Mouse (Mus musculus) MEL (cell line): Measurements from ENCODE around the gene Gale. TPM values are rescaled to one million over a fixed set of nuclear protein-coding genes. Genes with fewer than 3 reads are reported as not detected.

Source experiments
- DNase-seq: peaks from one replicate; pipeline ENCODE4 v3.0.0; 2011; ENCODE audit warnings: low read depth, low spot score
- H3K27ac ChIP-seq: 2 replicates; pipeline ENCODE4 v1.5.1; 2012; ENCODE audit warnings: low read depth, mild to moderate bottlenecking, control low read depth, low read length, moderate library complexity; ENCODE audit not compliant: control insufficient read depth
- H3K27me3 ChIP-seq, 2 experiments: fragments of 150-350 bp in 1 of 2; sonication (generic) in 1 of 2; 2 replicates each; pipeline ENCODE4 v1.6.1; 2012; ENCODE audit warnings: low read length in 2 of 2, mild to moderate bottlenecking in 2 of 2, improper control_type of control experiment in 1 of 2, moderate library complexity in 1 of 2; ENCODE audit not compliant: insufficient read depth in 2 of 2, control insufficient read depth in 1 of 2
- H3K36me3 ChIP-seq, 2 experiments: 2 replicates each; pipeline ENCODE4 v1.6.1; 2012 to 2014; ENCODE audit warnings: low read length in 2 of 2, improper control_type of control experiment in 1 of 2, inconsistent platforms in 1 of 2, mild to moderate bottlenecking in 1 of 2; ENCODE audit not compliant: insufficient read depth in 2 of 2, control insufficient read depth in 1 of 2
- H3K4me1 ChIP-seq, 2 experiments: fragments of 150-350 bp in 1 of 2; sonication (generic) in 1 of 2; 2 replicates each; pipeline ENCODE4 v1.6.1; 2012; ENCODE audit warnings: low read length in 2 of 2, improper control_type of control experiment in 1 of 2, mild to moderate bottlenecking in 1 of 2; ENCODE audit not compliant: insufficient read depth in 2 of 2, control insufficient read depth in 1 of 2
- H3K4me3 ChIP-seq, 2 experiments: fragments of 150-350 bp in 1 of 2; sonication (generic) in 1 of 2; 2 replicates each; pipeline ENCODE4 v1.5.1; 2012; ENCODE audit warnings: low read depth in 2 of 2, low read length in 2 of 2, mild to moderate bottlenecking in 2 of 2, moderate library complexity in 2 of 2, control low read depth in 1 of 2, improper control_type of control experiment in 1 of 2; ENCODE audit not compliant: control insufficient read depth in 1 of 2, insufficient read depth in 1 of 2
- H3K79me2 ChIP-seq: 2 replicates; pipeline ENCODE4 v1.6.1; 2012; ENCODE audit warnings: mild to moderate bottlenecking, low read length, moderate library complexity; ENCODE audit not compliant: control insufficient read depth, poor library complexity, insufficient read depth
- H3K9ac ChIP-seq: 2 replicates; pipeline ENCODE4 v1.6.1; 2012; ENCODE audit warnings: low read depth, mild to moderate bottlenecking, control low read depth, low read length, moderate library complexity; ENCODE audit not compliant: control insufficient read depth, poor library complexity, severe bottlenecking
- H3K9me3 ChIP-seq: fragments of 150-350 bp; sonication (generic); replicated peaks from 2 replicates; pipeline ENCODE4 v1.6.1; 2012; ENCODE audit warnings: mild to moderate bottlenecking, low read length, improper control_type of control experiment, moderate library complexity; ENCODE audit not compliant: insufficient read depth
- BHLHE40 ChIP-seq: IDR thresholded peaks from 2 replicates; pipeline ENCODE4 v1.6.1; 2012; ENCODE audit warnings: low read depth, mild to moderate bottlenecking, inconsistent platforms, low read length, improper control_type of control experiment, borderline replicate concordance
- CHD1 ChIP-seq: IDR thresholded peaks from 2 replicates; pipeline ENCODE4 v1.6.1; 2012; ENCODE audit warnings: low read depth, mild to moderate bottlenecking, inconsistent platforms, low read length, improper control_type of control experiment
- E2F4 ChIP-seq: IDR thresholded peaks from 2 replicates; pipeline ENCODE4 v1.6.1; 2011; ENCODE audit warnings: low read depth, low read length, improper control_type of control experiment, borderline replicate concordance
- EP300 ChIP-seq, 2 experiments: IDR thresholded peaks; 2 replicates each; pipeline ENCODE4 v1.6.1; 2011; ENCODE audit warnings: improper control_type of control experiment in 2 of 2, low read length in 2 of 2, low read depth in 1 of 2, mild to moderate bottlenecking in 1 of 2
- ETS1 ChIP-seq: IDR thresholded peaks from 2 replicates; pipeline ENCODE4 v1.6.1; 2012; ENCODE audit warnings: low read depth, mild to moderate bottlenecking, inconsistent platforms, low read length, improper control_type of control experiment, moderate library complexity
- GABPA ChIP-seq: IDR thresholded peaks from 2 replicates; pipeline ENCODE4 v1.6.1; 2012; ENCODE audit warnings: low read depth, mild to moderate bottlenecking, inconsistent platforms, low read length, improper control_type of control experiment, moderate library complexity
- GATA1 ChIP-seq: IDR thresholded peaks from 2 replicates; pipeline ENCODE4 v1.6.1; 2011; ENCODE audit warnings: low read depth, low read length, improper control_type of control experiment
- HCFC1 ChIP-seq: IDR thresholded peaks from 2 replicates; pipeline ENCODE4 v1.6.1; 2012; ENCODE audit warnings: low read depth, mild to moderate bottlenecking, inconsistent platforms, low read length, improper control_type of control experiment, moderate library complexity
- JUND ChIP-seq: IDR thresholded peaks from 2 replicates; pipeline ENCODE4 v1.6.1; 2011; ENCODE audit warnings: low read depth, mild to moderate bottlenecking, improper control_type of control experiment, low read length
- MAFK ChIP-seq: IDR thresholded peaks from 2 replicates; pipeline ENCODE4 v1.6.1; 2011; ENCODE audit warnings: low read depth, mild to moderate bottlenecking, low read length, improper control_type of control experiment, borderline replicate concordance
- MAX ChIP-seq: IDR thresholded peaks from 2 replicates; pipeline ENCODE4 v1.6.1; 2011; ENCODE audit warnings: low read length, improper control_type of control experiment
- MEF2A ChIP-seq: IDR thresholded peaks from 2 replicates; pipeline ENCODE4 v1.6.1; 2014; ENCODE audit warnings: low read depth, mild to moderate bottlenecking, inconsistent platforms, low read length, improper control_type of control experiment; ENCODE audit not compliant: poor library complexity, insufficient replicate concordance, severe bottlenecking; ENCODE audit errors: extremely low read depth
- MXI1 ChIP-seq: IDR thresholded peaks from 2 replicates; pipeline ENCODE4 v1.6.1; 2011; ENCODE audit warnings: mild to moderate bottlenecking, low read depth, low read length, improper control_type of control experiment
- MYB ChIP-seq: IDR thresholded peaks from 2 replicates; pipeline ENCODE4 v1.6.1; 2011; ENCODE audit warnings: mild to moderate bottlenecking, low read depth, low read length, improper control_type of control experiment
- MYC ChIP-seq: IDR thresholded peaks from 2 replicates; pipeline ENCODE4 v1.6.1; 2011; ENCODE audit warnings: low read depth, mild to moderate bottlenecking, low read length, improper control_type of control experiment, moderate library complexity
- NELFE ChIP-seq: IDR thresholded peaks from 2 replicates; pipeline ENCODE4 v1.6.1; 2011; ENCODE audit warnings: low read depth, low read length, improper control_type of control experiment
- POLR2A ChIP-seq, 2 experiments: IDR thresholded peaks; 2 replicates each; pipeline ENCODE4 v1.6.1; 2011 to 2012; ENCODE audit warnings: low read length in 2 of 2, mild to moderate bottlenecking in 2 of 2, control low read depth in 1 of 2, improper control_type of control experiment in 1 of 2, low read depth in 1 of 2, moderate library complexity in 1 of 2; ENCODE audit not compliant: control insufficient read depth in 1 of 2, insufficient read depth in 1 of 2, poor library complexity in 1 of 2
- POLR2AphosphoS2 ChIP-seq: IDR thresholded peaks from 2 replicates; pipeline ENCODE4 v1.6.1; 2011; ENCODE audit warnings: low read length, improper control_type of control experiment
- POLR2AphosphoS5 ChIP-seq: IDR thresholded peaks from 2 replicates; pipeline ENCODE4 v1.6.1; 2012; ENCODE audit warnings: low read depth, borderline replicate concordance, mild to moderate bottlenecking, inconsistent platforms, low read length, moderate library complexity, mixed read lengths
- RCOR1 ChIP-seq: IDR thresholded peaks from 2 replicates; pipeline ENCODE4 v1.6.1; 2012; ENCODE audit warnings: low read depth, mild to moderate bottlenecking, inconsistent platforms, low read length, improper control_type of control experiment
- SIN3A ChIP-seq: IDR thresholded peaks from 2 replicates; pipeline ENCODE4 v1.6.1; 2012; ENCODE audit warnings: low read length, improper control_type of control experiment, inconsistent platforms
- SMC3 ChIP-seq: IDR thresholded peaks from 2 replicates; pipeline ENCODE4 v1.6.1; 2011; ENCODE audit warnings: low read depth, low read length, improper control_type of control experiment
- TAL1 ChIP-seq: IDR thresholded peaks from 2 replicates; pipeline ENCODE4 v1.6.1; 2012; ENCODE audit warnings: mild to moderate bottlenecking, inconsistent platforms, low read length, moderate library complexity, mixed read lengths
- TBP ChIP-seq: IDR thresholded peaks from 2 replicates; pipeline ENCODE4 v1.8.0; 2011; ENCODE audit warnings: low read depth, low read length, improper control_type of control experiment
- TCF12 ChIP-seq: IDR thresholded peaks from 2 replicates; pipeline ENCODE4 v1.6.1; 2014; ENCODE audit warnings: low read depth, mild to moderate bottlenecking, inconsistent platforms, low read length, improper control_type of control experiment, moderate library complexity
- USF1 ChIP-seq: IDR thresholded peaks from 2 replicates; pipeline ENCODE4 v1.6.1; 2014; ENCODE audit warnings: low read depth, mild to moderate bottlenecking, inconsistent platforms, low read length, improper control_type of control experiment, moderate library complexity
- USF2 ChIP-seq, 2 experiments: IDR thresholded peaks; 2 replicates each; pipeline ENCODE4 v1.6.1; 2011 to 2012; ENCODE audit warnings: improper control_type of control experiment in 2 of 2, low read length in 2 of 2, borderline replicate concordance in 1 of 2, inconsistent platforms in 1 of 2, low read depth in 1 of 2, mild to moderate bottlenecking in 1 of 2; ENCODE audit not compliant: insufficient read depth in 1 of 2
- ZKSCAN1 ChIP-seq: IDR thresholded peaks from 2 replicates; pipeline ENCODE4 v1.6.1; 2012; ENCODE audit warnings: low read depth, mild to moderate bottlenecking, inconsistent platforms, low read length, improper control_type of control experiment, moderate library complexity
- ZMIZ1 ChIP-seq: IDR thresholded peaks from 2 replicates; pipeline ENCODE4 v1.6.1; 2012; ENCODE audit warnings: low read depth, mild to moderate bottlenecking, inconsistent platforms, low read length, improper control_type of control experiment, moderate library complexity
- polyA plus RNA-seq, 2 experiments: library from polyadenylated mRNA; stranded (reverse) in 1 of 2; unstranded in 1 of 2; fragments of >175 nt in 1 of 2; fragments of >200 nt in 1 of 2; gene quantifications; 2 replicates each; pipeline versions ENCODE4 v1.2.1 to v1.2.4; 2012; ENCODE audit warnings: low replicate concordance in 2 of 2, low read depth in 1 of 2; ENCODE audit not compliant: insufficient read length in 2 of 2, insufficient read depth in 1 of 2, missing spikeins in 1 of 2
- total RNA-seq: library from RNA; depleted of rRNA; stranded (reverse); fragments of 300-350 nt; gene quantifications from 2 replicates; pipeline ENCODE4 v1.2.3, GENCODE M21; 2012

Gale gene
- total and polyA plus RNA-seq, 3 experiments = 24.5 to 31.2 TPM; not detected in 1

DNA sequence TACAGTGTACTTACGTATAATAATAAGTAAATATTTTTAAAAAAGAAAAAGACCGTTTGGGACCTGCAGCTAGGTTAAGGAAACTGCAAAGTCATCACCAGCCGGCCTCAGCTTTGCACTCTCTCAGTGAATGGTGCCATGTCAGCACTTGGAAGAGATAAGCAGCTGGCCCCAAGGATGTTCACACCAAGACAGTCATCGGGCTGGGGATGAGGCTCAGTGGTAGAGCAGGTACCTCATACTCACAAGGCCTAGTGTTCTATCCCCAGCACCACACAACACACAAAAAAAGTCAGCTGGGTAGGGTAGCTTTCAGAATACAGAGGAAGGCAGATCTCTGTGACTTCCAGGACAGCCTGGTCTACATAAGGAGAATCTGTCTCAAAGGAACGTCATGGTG lies 21.7 kb downstream of the Gale start:
- peak; percentile 92 for DNase-seq
- TF ChIP-seq E2F4 (no peak), MYB (no peak), CHD1 (no peak), USF1 (no peak), MXI1 (peak; percentile 71; the same call in 1 of the 2 replicates), NELFE (peak; percentile 38; the same call in 1 of the 2 replicates), MAX (peak; percentile 72), GATA1 (peak; percentile 91), POLR2AphosphoS2 (peak; percentile 49; the same call in 1 of the 2 replicates), TBP (peak; percentile 63), POLR2AphosphoS5 (no peak), EP300 (IDR thresholded peaks at IDR 0.05; ENCODE audit: low read depth in 1 of 2, low read length in 2 of 2) (peak; percentile 59 to 80), ZMIZ1 (peak; percentile 64; the same call in 1 of the 2 replicates), POLR2A (IDR thresholded peaks at IDR 0.05; ENCODE audit: control insufficient read depth in 1 of 2, insufficient read depth in 1 of 2, low read depth in 1 of 2, low read length in 2 of 2, poor library complexity in 1 of 2) (peak; percentile 28 to 69; a peak in 3 of 4 replicates), SIN3A (peak; percentile 84), MEF2A (no peak), USF2 (IDR thresholded peaks at IDR 0.05; ENCODE audit: borderline replicate concordance in 1 of 2, insufficient read depth in 1 of 2, low read depth in 1 of 2, low read length in 2 of 2) (no peak), TAL1 (peak; percentile 82), ZKSCAN1 (no peak), BHLHE40 (no peak), MYC (peak; percentile 49; the same call in 1 of the 2 replicates), GABPA (peak; percentile 85), TCF12 (peak; percentile 72), HCFC1 (peak; percentile 56), JUND (no peak), SMC3 (no peak), RCOR1 (peak; percentile 71), MAFK (peak; percentile 96), ETS1 (peak; percentile 98)
- Histone ChIP-seq H3K79me2 (peaks cover 25% of the 10 kb centered on the region), H3K9ac (0 out of 2 replicates have a peak overlapping the region, but pooled peaks have one; percentile 16), H3K27ac (peak overlapping the region; percentile 56), H3K4me1 (peaks cover 19 to 41% of the 10 kb centered on the region in 2 experiments), H3K9me3 (no peaks in the 10 kb centered on the region), H3K36me3 (peaks cover 15 to 52% of the 10 kb centered on the region in 2 experiments), H3K27me3 (no peaks in the 10 kb centered on the region), H3K4me3 (peak overlapping the region in 1 of 2 experiments; percentile 3; a peak in 1 of 4 replicates)
